Mouse (Mus musculus) bone marrow, adult 2 months (tissue): ENCODE data around the gene Ptpn22.
A peak's percentile ranks its signal among the peaks of the same experiment; 100 is the strongest.

Experiments used
- CTCF ChIP-seq: fragments of 200-500 bp; IDR thresholded peaks from 2 replicates; pipeline ENCODE4 v1.5.1; 2011; ENCODE audit warnings: low read length, control low read depth; ENCODE audit not compliant: control insufficient read depth, insufficient read depth
- POLR2A ChIP-seq: fragments of 200-500 bp; IDR thresholded peaks from 2 replicates; pipeline ENCODE4 v1.6.1; 2011; ENCODE audit warnings: low read depth, mild to moderate bottlenecking, control low read depth, low read length, borderline replicate concordance; ENCODE audit not compliant: control insufficient read depth

DNA sequence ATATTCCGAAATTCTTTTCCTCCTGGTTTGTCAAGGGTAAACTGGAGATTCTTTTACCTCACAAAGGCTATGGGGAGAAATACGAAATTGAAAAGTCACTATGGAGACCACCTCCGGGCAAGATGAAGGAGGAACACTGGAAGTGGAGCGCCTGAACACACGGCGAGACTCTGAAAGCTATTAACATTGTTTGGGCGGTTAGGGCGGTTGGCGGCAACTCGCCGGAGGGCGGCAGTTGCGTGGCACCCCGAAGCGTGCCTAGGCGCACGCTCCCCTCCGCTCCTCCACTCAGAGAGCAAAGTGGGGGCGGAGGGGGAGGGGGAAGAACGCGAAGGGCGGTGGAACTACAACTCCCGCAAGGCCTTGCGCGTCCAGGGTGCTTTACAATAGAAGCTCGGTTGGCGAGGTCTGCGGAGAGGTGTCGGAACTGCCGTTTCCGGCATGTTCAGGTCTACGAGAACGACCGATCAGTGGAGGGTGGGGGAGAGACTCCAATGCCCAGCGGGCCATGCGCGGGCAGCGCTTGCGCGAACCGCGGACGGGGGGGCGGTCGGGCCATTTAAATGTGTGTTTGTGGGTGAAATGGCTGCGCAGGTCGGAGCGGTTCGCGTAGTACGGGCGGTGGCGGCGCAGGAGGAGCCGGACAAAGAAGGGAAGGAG, 54.5 kb downstream of the Ptpn22 start, which contains the start of gene Rsbn1:
- TF ChIP-seq CTCF: no peak
- TF ChIP-seq POLR2A: peak; percentile 89; the same call in 1 of the 2 replicates
